Mouse (Mus musculus) spleen, adult 18-20 months (tissue): ENCODE measurements at regions not wholly inside any gene's neighbourhood (a gene's known extent, or its start where the extent isn't known, plus 50 kb on each side); places are given as distances from the start of the nearest gene placed in this dataset.

ENCODE experiments used
- DNase-seq, 2 experiments: peaks; one replicate each; pipeline ENCODE4 v3.0.0; 2022; ENCODE audit warnings: mixed read lengths in 2 of 2

GRCm38 (mm10) chr3:35560425-35560824, 193.5 kb upstream of the Atp11b start:
- no peak for DNase-seq

GRCm38 (mm10) chr3:35574402-35574801, 179.5 kb upstream of the Atp11b start:
- no peak for DNase-seq
